Mouse (Mus musculus) forebrain, postnatal 0 days (tissue): ENCODE results near the gene Actl6b. TPM values are rescaled to one million over a fixed set of nuclear protein-coding genes. Genes with fewer than 3 reads are reported as not detected.
"Not testable (repeated sequence)": the region's sequence is repeated elsewhere in the genome, so short reads cannot be mapped to it uniquely, and the experiment has no call there.

Source experiments
- ATAC-seq: fragments of 200-750 bp; cut with Nextera tagmentation; 2 replicates; pipeline ENCODE4 v1.8.0; 2017; ENCODE audit warnings: mild to moderate bottlenecking, moderate library complexity
- DNase-seq: peaks from one replicate; pipeline ENCODE4 v3.0.0-alpha.2; 2015
- H3K27ac ChIP-seq: fragments of 300-500 bp; sonication (generic); 2 replicates; pipeline ENCODE4 v1.5.1; 2014; ENCODE audit warnings: low read depth, mild to moderate bottlenecking, antibody characterized with exemption, low read length, moderate library complexity, mixed read lengths
- H3K27me3 ChIP-seq: fragments of 300-500 bp; sonication (generic); 2 replicates; pipeline ENCODE4 v1.6.1; 2014; ENCODE audit warnings: mild to moderate bottlenecking, low read length, mixed read lengths; ENCODE audit not compliant: insufficient read depth
- H3K36me3 ChIP-seq: fragments of 300-500 bp; sonication (generic); 2 replicates; pipeline ENCODE4 v1.6.1; 2014; ENCODE audit warnings: mild to moderate bottlenecking, moderate library complexity; ENCODE audit not compliant: insufficient read depth
- H3K4me1 ChIP-seq: fragments of 300-500 bp; sonication (generic); 2 replicates; pipeline ENCODE4 v1.6.1; 2014; ENCODE audit warnings: antibody characterized with exemption; ENCODE audit not compliant: insufficient read depth
- H3K4me2 ChIP-seq: fragments of 300-500 bp; sonication (generic); 2 replicates; pipeline ENCODE4 v1.6.1; 2014; ENCODE audit warnings: low read depth, mild to moderate bottlenecking, moderate library complexity
- H3K4me3 ChIP-seq: fragments of 300-500 bp; sonication (generic); 2 replicates; pipeline ENCODE4 v1.5.1; 2014; ENCODE audit warnings: low read depth, low read length, mixed read lengths
- H3K9ac ChIP-seq: fragments of 300-500 bp; sonication (generic); 2 replicates; pipeline ENCODE4 v1.6.1; 2014; ENCODE audit warnings: mild to moderate bottlenecking
- H3K9me3 ChIP-seq: fragments of 300-500 bp; sonication (generic); 2 replicates; pipeline ENCODE4 v1.6.1; 2016; ENCODE audit warnings: low read length
- CTCF ChIP-seq: sonication (generic); IDR thresholded peaks from 2 replicates; pipeline ENCODE4 v1.5.1; 2016; ENCODE audit warnings: antibody characterized with exemption, control low read depth, low read depth
- WGBS: fragments of 180-500 bp; shearing (Covaris S2); extraction: QIAGEN DNeasy Blood & Tissue Kit; methylation state at CpG from one replicate; pipeline ENCODE4 v1.1.7; 2014; 5-methylcytosine and 5-hydroxymethylcytosine counted together
- microRNA-seq, 2 experiments: library from miRNA; unstranded; fragments of <30 nt; microRNA quantifications; one replicate each; pipeline ENCODE4; 2016
- polyA plus RNA-seq: library from polyadenylated mRNA; unstranded; fragments of >200 nt; fragmentation: Nextera tagmentation; extraction: Ambion mirVana; gene quantifications from 2 replicates; pipeline ENCODE4 v1.2.1, GENCODE M21; 2015
- total RNA-seq: library from RNA; depleted of rRNA; stranded (reverse); fragments of >200 nt; gene quantifications from 2 replicates; pipeline ENCODE4 v1.2.3, GENCODE M21; 2014; rRNA removed

The Actl6b gene
- total and polyA plus RNA-seq, 2 experiments from 2014 or later: 254 to 281 TPM

- Histone ChIP-seq H3K4me1 (no peaks in the 10 kb centered on the region), H3K4me2 (no peak overlapping the region), H3K4me3 (no peak overlapping the region), H3K9ac (no peak overlapping the region), H3K9me3 (no peaks in the 10 kb centered on the region), H3K36me3 (no peaks in the 10 kb centered on the region), H3K27me3 (peaks cover 6% of the 10 kb centered on the region; the same call in 1 of the 2 replicates), H3K27ac (no peak overlapping the region)
- 16% methylated on average over 12 of the region's 12 CpGs for WGBS
- TF ChIP-seq CTCF: no peak
- ATAC-seq (no peak), DNase-seq (no peak)
These were observed 57.4 kb downstream of the Actl6b start for GRCm38 (mm10) chr5:137610548-137611244.

GRCm38 (mm10) chr5:137611245-137611602 lies 57.9 kb downstream of the Actl6b start:
- Histone ChIP-seq H3K27ac (no peak overlapping the region), H3K4me1 (no peaks in the 10 kb centered on the region), H3K27me3 (peaks cover 6% of the 10 kb centered on the region; the same call in 1 of the 2 replicates), H3K4me3 (no peak overlapping the region), H3K9me3 (no peaks in the 10 kb centered on the region), H3K36me3 (no peaks in the 10 kb centered on the region), H3K4me2 (no peak overlapping the region), H3K9ac (no peak overlapping the region)
- DNase-seq (no peak), ATAC-seq (no peak)
- no peak for TF ChIP-seq CTCF
- 15% methylated on average over 6 of the region's 6 CpGs for WGBS

GRCm38 (mm10) chr5:137613076-137613475 lies 59.8 kb downstream of the Actl6b start:
- no peak overlapping the region for H3K4me3 ChIP-seq
- no peaks in the 10 kb centered on the region for H3K4me1 ChIP-seq
- ATAC-seq: no peak
- no peak overlapping the region for H3K27ac ChIP-seq
- no peak for DNase-seq
- WGBS: 64% methylated on average over 5 of the region's 5 CpGs
- no peaks in the 10 kb centered on the region for H3K36me3 ChIP-seq
- H3K9ac ChIP-seq: no peak overlapping the region
- H3K27me3 ChIP-seq: 0 out of 2 replicates have a peak, but pooled peaks cover 6% of the 10 kb centered on the region
- no peak overlapping the region for H3K4me2 ChIP-seq
- H3K9me3 ChIP-seq: no peaks in the 10 kb centered on the region
- TF ChIP-seq CTCF: no peak

- Histone ChIP-seq H3K4me3 (no peak within 1 kb of the TSS), H3K9me3 (no peaks in the 10 kb centered on the region), H3K36me3 (no peaks in the 10 kb centered on the region), H3K27me3 (0 out of 2 replicates have a peak, but pooled peaks cover 5% of the 10 kb centered on the region), H3K27ac (no peak within 1 kb of the TSS), H3K9ac (no peak within 1 kb of the TSS), H3K4me1 (no peaks in the 10 kb centered on the region), H3K4me2 (no peak within 1 kb of the TSS)
- ATAC-seq (no peak), DNase-seq (no peak)
- no peak for TF ChIP-seq CTCF
- WGBS: 68% methylated on average over 11 of the region's 11 CpGs
These were observed 60.2 kb downstream of the Actl6b start, which contains the start of gene Pcolce for GRCm38 (mm10) chr5:137613550-137613949. TSS of gene Pcolce (minus strand) at chr5:137613784.

- H3K4me1 ChIP-seq, ATAC-seq, H3K4me3 ChIP-seq, DNase-seq, H3K27me3 ChIP-seq, H3K9ac ChIP-seq, H3K4me2 ChIP-seq, H3K9me3 ChIP-seq, H3K36me3 ChIP-seq, H3K27ac ChIP-seq: not testable (repeated sequence)
- TF ChIP-seq CTCF: peak; percentile 18
- 94% methylated on average over 2 of the region's 2 CpGs for WGBS
These were observed 61.6 kb downstream of the Actl6b start for GRCm38 (mm10) chr5:137614921-137615320.

GRCm38 (mm10) chr5:137615347-137615746 lies 62.0 kb downstream of the Actl6b start:
- no peaks in the 10 kb centered on the region for H3K36me3 ChIP-seq
- no peak for TF ChIP-seq CTCF
- no peak overlapping the region for H3K4me3 ChIP-seq
- no peaks in the 10 kb centered on the region for H3K4me1 ChIP-seq
- DNase-seq (no peak), ATAC-seq (no peak)
- H3K9ac ChIP-seq: no peak overlapping the region
- no peak overlapping the region for H3K27ac ChIP-seq
- no peaks in the 10 kb centered on the region for H3K27me3 ChIP-seq
- no peaks in the 10 kb centered on the region for H3K9me3 ChIP-seq
- H3K4me2 ChIP-seq: no peak overlapping the region
- 90% methylated on average over 7 of the region's 7 CpGs for WGBS

Small RNA genes within 50 kb of the gene (microRNA-seq; reads per million reads assigned to microRNA genes)
- gene Mir6418: 2.7 to 3.4 reads per million in 2 experiments

Other genes with a start within 250 kb of the Actl6b start
- gene Srrt, start 245.8 kb upstream of the Actl6b start, total RNA-seq: 136 and 153 TPM in 2 replicates
- 52.3 and 55.6 TPM in 2 replicates for gene Srrt, start 245.8 kb upstream of the Actl6b start, polyA plus RNA-seq
- 10.8 and 11.4 TPM in 2 replicates for gene Trip6, start 239.1 kb upstream of the Actl6b start, total RNA-seq
- gene Trip6, start 239.1 kb upstream of the Actl6b start, polyA plus RNA-seq: 9.9 and 11.6 TPM in 2 replicates
- 19.3 and 21.8 TPM in 2 replicates for gene Slc12a9, start 219.9 kb upstream of the Actl6b start, total RNA-seq
- 12.5 and 18.4 TPM in 2 replicates for gene Slc12a9, start 219.9 kb upstream of the Actl6b start, polyA plus RNA-seq
- gene Ephb4, start 203.4 kb upstream of the Actl6b start, total RNA-seq: 8.9 and 12.7 TPM in 2 replicates
- gene Ephb4, start 203.4 kb upstream of the Actl6b start, polyA plus RNA-seq: 3.5 and 4.9 TPM in 2 replicates
- 0.31 and 0.62 TPM in 2 replicates for gene Zan, start 76.5 kb upstream of the Actl6b start, total RNA-seq
- gene Zan, start 76.5 kb upstream of the Actl6b start, polyA plus RNA-seq: 0.08 and 0.14 TPM in 2 replicates
- 79.1 and 80.6 TPM in 2 replicates for gene Pop7, start 51.0 kb upstream of the Actl6b start, total RNA-seq
- gene Pop7, start 51.0 kb upstream of the Actl6b start, polyA plus RNA-seq: 99.2 and 110 TPM in 2 replicates
- gene Gigyf1, start 35.0 kb upstream of the Actl6b start, total RNA-seq: 21.1 and 25.2 TPM in 2 replicates
- gene Gigyf1, start 35.0 kb upstream of the Actl6b start, polyA plus RNA-seq: 6.1 and 10.6 TPM in 2 replicates
- gene Epo, start 20.3 kb upstream of the Actl6b start, total RNA-seq: not detected in 2 replicates
- gene Epo, start 20.3 kb upstream of the Actl6b start, polyA plus RNA-seq: not detected in 2 replicates
- gene Gnb2, start 20.0 kb upstream of the Actl6b start, total RNA-seq: 1,237 and 1,339 TPM in 2 replicates
- 766 and 769 TPM in 2 replicates for gene Gnb2, start 20.0 kb upstream of the Actl6b start, polyA plus RNA-seq
- gene Tfr2, start 16.3 kb downstream of the Actl6b start, total RNA-seq: 12.6 and 16.3 TPM in 2 replicates
- 9.4 and 11.7 TPM in 2 replicates for gene Tfr2, start 16.3 kb downstream of the Actl6b start, polyA plus RNA-seq
- gene Mospd3, start 47.5 kb downstream of the Actl6b start, total RNA-seq: 4.9 and 5.8 TPM in 2 replicates
- 61.5 and 67.9 TPM in 2 replicates for gene Mospd3, start 47.5 kb downstream of the Actl6b start, polyA plus RNA-seq
- gene Pcolce, start 60.3 kb downstream of the Actl6b start, total RNA-seq: 13.1 and 22.5 TPM in 2 replicates
- gene Pcolce, start 60.3 kb downstream of the Actl6b start, polyA plus RNA-seq: 18.1 and 20.3 TPM in 2 replicates
- 0.23 and 0.24 TPM in 2 replicates for gene Fbxo24, start 75.5 kb downstream of the Actl6b start, total RNA-seq
- 0.09 and 0.10 TPM in 2 replicates for gene Fbxo24, start 75.5 kb downstream of the Actl6b start, polyA plus RNA-seq
- gene Lrch4, start 75.6 kb downstream of the Actl6b start, total RNA-seq: 3.3 and 5.6 TPM in 2 replicates
- 11.3 and 12.8 TPM in 2 replicates for gene Lrch4, start 75.6 kb downstream of the Actl6b start, polyA plus RNA-seq
- gene Gm20605, start 75.7 kb downstream of the Actl6b start, total RNA-seq: 3.6 and 6.1 TPM in 2 replicates
- gene Gm20605, start 75.7 kb downstream of the Actl6b start, polyA plus RNA-seq: 1.9 and 2.4 TPM in 2 replicates
- gene Sap25, start 87.8 kb downstream of the Actl6b start, total RNA-seq: 4.4 and 4.6 TPM in 2 replicates
- 1.8 TPM in 2 replicates for gene Sap25, start 87.8 kb downstream of the Actl6b start, polyA plus RNA-seq
- gene Irs3, start 92.2 kb downstream of the Actl6b start, total RNA-seq: 0.31 and 0.76 TPM in 2 replicates
- 0.08 and 0.29 TPM in 2 replicates for gene Irs3, start 92.2 kb downstream of the Actl6b start, polyA plus RNA-seq
- gene Agfg2, start 131.2 kb downstream of the Actl6b start, total RNA-seq: 18.7 and 22.1 TPM in 2 replicates
- 12.6 and 15.0 TPM in 2 replicates for gene Agfg2, start 131.2 kb downstream of the Actl6b start, polyA plus RNA-seq
- 251 and 252 TPM in 2 replicates for gene Nyap1, start 188.1 kb downstream of the Actl6b start, total RNA-seq
- gene Nyap1, start 188.1 kb downstream of the Actl6b start, polyA plus RNA-seq: 42.0 and 48.9 TPM in 2 replicates
- 120 and 135 TPM in 2 replicates for gene Tsc22d4, start 192.2 kb downstream of the Actl6b start, total RNA-seq
- gene Tsc22d4, start 192.2 kb downstream of the Actl6b start, polyA plus RNA-seq: 112 and 134 TPM in 2 replicates
- gene Ppp1r35, start 225.3 kb downstream of the Actl6b start, total RNA-seq: 28.8 and 47.4 TPM in 2 replicates
- gene Ppp1r35, start 225.3 kb downstream of the Actl6b start, polyA plus RNA-seq: 39.1 and 41.8 TPM in 2 replicates
- 33.3 and 47.7 TPM in 2 replicates for gene Mepce, start 234.1 kb downstream of the Actl6b start, total RNA-seq
- 18.3 and 21.1 TPM in 2 replicates for gene Mepce, start 234.1 kb downstream of the Actl6b start, polyA plus RNA-seq
- 3.5 and 7.7 TPM in 2 replicates for gene Zcwpw1, start 234.3 kb downstream of the Actl6b start, total RNA-seq
- gene Zcwpw1, start 234.3 kb downstream of the Actl6b start, polyA plus RNA-seq: 3.1 and 4.8 TPM in 2 replicates